Mouse (Mus musculus): ENCODE measurements around the gene Gm49361. TPM values are rescaled to one million over a fixed set of nuclear protein-coding genes. Genes with fewer than 3 reads are reported as not detected.
A peak's percentile ranks its signal among the peaks of the same experiment; 100 is the strongest.
"Not testable (repeated sequence)": the region's sequence is repeated elsewhere in the genome, so short reads cannot be mapped to it uniquely, and the experiment has no call there.

Gene Gm49361
- total RNA-seq, 2 experiments from 2014 or later, result 1.5 to 1.6 TPM

DNA sequence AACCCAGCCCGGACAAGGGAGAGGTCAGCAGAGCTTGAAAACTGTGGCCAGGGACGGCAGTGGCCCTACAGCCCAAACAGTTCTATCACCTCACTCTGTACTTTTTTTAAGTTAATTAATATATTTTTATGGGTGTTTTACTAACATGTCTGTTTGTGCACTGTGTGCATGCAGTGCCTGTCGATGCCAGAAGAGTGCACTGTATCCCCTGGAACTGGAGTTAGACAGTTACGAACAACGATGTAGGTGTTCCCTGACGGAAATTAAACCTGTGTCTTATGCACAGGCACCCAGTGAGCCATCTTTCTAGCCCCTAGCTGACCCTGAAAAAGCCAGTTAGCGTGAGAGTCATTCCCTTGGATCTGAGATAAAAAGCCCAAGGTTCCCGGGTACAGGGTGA, 50.4 kb downstream of the Gm49361 start:
- intact Hi-C loops (cut with DNase I), result loop anchor here (5.0 kb wide), 1 partner anchor 37 kb away; no protein-coding TSS in a partner anchor
- no peak for DNase-seq

DNA sequence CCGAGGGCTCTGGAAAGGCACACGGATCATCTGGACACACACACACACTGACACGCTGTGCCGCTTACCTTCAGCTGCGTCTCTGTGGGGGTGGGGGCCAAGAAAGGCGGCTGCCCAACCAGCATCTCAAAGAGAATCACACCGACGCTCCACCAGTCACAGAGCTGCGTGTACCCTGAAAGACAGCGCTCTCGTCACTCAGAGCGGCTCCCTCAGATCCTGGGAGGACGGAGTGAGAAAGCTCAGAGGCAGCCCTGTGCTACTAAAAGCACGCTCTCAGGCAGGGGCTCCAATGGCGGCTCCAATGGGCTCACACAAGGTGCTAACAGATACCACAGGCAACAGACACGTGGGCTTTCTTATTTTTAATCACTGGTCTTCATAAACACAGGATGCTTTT, 51.7 kb downstream of the Gm49361 start:
- intact Hi-C loops (cut with DNase I), result no loop called here
- DNase-seq, result no peak

DNA sequence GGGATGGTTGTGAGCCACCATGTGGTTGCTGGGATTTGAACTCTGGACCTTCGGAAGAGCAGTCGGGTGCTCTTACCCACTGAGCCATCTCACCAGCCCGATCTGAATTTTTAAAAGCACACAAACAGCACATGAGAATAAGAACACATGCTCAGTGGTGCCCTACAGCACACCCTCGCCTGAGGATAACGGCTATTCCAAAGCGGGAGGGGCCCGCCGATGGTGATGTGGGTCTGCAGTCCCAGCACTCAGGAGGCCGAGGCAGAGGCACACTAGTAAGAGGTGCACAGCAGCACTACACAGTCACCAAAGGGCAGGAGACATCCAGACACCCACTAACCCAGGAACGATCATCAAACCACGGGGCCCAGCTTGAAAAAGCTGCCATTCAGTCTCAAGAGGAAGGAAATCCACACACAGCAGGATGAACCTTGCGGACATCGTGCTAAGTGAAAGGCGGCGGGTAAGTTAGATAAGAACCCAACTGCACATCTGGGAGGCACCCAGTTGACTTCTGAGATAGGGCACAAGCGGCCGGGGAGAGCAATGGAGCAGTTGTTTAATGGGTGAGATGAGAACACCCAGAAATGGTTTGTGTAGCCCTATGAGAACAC, 53.3 kb downstream of the Gm49361 start:
- intact Hi-C loops (cut with DNase I), result no loop called here
- DNase-seq, result no peak

DNA sequence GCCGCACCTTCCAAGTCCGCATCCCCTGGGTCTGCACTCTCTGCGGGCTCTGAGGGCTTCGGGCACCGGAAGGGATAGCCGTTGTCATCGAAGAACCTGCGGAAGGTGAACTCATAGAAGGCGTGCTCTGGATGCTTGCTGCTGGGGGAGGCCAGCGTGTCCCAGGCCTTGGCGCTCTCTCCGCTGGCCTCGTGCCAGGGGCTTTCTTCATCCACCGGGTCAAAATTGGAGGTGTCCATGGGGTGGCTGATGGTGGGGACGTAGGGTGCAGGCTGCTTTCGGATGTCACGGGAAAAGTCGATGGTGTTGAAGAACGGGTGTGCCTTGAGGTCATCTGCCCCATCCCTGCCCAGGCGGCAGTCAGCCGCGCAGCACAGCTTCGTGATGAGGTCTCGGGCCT, 54.6 kb downstream of the Gm49361 start:
- DNase-seq, result no peak
- intact Hi-C loops (cut with DNase I), result no loop called here

DNA sequence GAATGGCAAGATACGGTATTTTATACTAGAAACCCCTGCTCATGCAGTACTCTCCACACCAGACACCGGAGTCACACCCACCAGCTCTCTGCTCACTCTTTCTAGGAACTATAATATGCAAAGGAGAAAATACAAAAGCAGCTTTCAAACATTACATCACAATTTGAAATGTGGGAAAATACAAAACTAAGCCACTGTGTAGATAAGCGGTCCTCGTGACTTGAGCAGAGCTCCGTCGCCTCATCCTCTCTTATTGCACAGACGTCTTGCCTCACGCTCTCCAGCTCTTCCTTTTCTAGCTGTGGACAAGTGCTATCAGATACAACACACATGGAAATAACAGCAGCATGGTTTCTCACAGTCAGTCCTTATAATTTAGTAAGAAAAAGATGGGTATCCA, 55.2 kb downstream of the Gm49361 start:
- intact Hi-C loops (cut with DNase I), result no loop called here
- no peak for DNase-seq

DNA sequence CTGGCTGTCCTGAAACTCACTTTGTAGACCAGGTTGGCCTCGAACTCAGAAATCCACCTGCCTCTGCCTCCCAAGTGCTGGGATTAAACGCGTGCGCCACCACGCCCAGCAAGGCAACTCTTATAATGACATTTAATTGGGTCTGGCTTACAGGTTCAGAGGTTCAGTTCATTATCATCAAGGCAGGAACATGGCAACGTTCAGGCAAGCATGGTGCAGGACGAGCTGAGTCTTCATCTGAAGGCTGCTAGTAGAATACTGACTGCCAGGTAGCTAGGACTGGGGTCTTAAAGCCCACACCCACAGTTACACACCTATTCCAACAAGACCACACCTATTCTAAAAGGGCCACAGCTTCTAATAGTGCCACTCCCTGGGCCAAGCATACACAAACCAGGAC, 57.8 kb downstream of the Gm49361 start:
- not testable (repeated sequence) for DNase-seq
- intact Hi-C loops (cut with DNase I), result loop anchor here (5.0 to 10.0 kb wide), 2 partner anchors 59 to 307 kb away; partner anchors contain the start of genes Gm49361 and Micu2

DNA sequence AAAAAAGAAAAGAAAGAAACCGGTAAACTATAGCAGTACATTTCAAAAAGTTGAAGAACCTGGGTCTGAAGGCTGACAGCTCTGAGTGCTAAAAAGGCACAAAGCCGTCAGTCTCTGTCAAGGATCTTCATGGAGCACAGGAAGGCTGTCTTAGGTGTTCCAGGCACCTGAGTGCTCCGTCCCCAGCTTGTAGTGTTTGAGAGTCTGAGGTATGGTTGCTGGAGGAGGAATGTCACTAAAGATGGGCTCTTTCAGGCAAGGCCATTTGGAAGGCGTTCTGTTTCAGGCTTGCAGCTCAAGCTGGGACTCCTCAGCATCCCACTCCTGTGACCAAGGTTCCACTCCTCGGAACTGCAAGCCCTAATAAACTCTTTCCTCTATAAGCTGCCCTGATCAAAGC, 58.5 kb downstream of the Gm49361 start:
- intact Hi-C loops (cut with DNase I), result loop anchor here (5.0 to 10.0 kb wide), 2 partner anchors 60 to 307 kb away; partner anchors contain the start of genes Gm49361 and Micu2
- no peak for DNase-seq

DNA sequence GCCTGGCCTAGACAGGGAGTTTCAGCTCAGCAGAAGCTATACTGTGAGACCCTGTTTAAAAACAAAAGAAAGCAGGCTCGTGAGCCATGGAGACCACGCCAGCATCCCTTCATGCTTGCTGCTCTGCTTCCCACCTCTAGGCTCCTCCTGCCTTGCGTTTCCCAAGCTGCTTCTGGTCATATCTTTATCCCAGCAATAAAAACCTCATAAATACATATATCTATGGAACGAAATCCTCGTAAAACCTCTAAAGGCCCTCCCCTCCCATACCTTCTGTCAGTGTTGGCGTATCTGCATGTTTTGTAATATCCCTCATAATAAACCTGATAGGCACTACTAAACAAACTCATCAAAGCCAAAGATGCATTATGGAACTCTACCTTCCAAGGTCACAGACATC, 59.3 kb downstream of the Gm49361 start:
- intact Hi-C loops (cut with DNase I), result loop anchor here (5.0 to 10.0 kb wide), 2 partner anchors 61 to 308 kb away; partner anchors contain the start of genes Gm49361 and Micu2
- DNase-seq, result no peak

DNA sequence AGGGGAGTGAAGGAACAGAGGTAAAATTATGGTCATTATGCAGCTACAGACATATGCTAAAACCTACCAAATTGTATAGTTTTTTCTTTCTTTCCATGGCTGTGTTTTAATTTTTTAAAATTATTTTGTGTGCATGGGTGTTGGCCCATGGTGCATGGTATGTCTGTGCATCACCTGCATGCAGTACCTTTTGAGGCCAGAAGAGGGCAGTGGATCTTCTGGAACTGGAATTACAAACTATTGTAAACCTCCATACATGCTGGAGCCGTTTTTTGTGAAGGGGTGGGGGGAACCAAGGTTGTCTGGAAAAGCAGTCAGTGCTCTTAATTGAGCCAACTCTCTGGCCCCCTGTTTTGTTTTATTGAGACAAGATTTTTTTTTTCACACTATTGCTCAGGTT, 61.3 kb downstream of the Gm49361 start:
- intact Hi-C loops (cut with DNase I), result loop anchor here (2.0 to 10.0 kb wide), 3 partner anchors 113 to 310 kb away; partner anchors contain the start of genes Micu2 and Sap18
- DNase-seq, result peak; percentile 76 to 84

DNA sequence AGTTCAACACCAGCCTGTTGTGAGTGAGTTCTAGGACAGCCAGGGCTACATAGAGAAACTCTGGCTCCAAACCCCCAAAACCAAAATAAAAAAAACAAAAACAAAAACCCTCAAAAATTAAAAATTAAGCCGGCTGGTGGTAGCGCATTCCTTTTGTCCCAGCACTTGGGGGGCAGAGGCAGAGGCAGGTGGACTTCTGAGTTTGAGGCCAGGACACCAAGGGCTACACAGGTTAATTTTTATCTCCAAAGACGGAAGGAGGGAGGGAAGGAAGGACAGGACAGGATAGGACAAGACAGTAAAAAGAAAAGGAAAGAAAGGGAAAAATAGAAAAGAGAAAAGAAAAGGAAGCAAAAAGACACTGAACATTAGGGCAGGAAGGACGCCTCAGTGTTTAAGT, 63.2 kb downstream of the Gm49361 start:
- DNase-seq, result no peak
- intact Hi-C loops (cut with DNase I), result loop anchor here (5.0 to 10.0 kb wide), 2 partner anchors 115 to 312 kb away; partner anchors contain the start of genes Micu2 and Sap18

DNA sequence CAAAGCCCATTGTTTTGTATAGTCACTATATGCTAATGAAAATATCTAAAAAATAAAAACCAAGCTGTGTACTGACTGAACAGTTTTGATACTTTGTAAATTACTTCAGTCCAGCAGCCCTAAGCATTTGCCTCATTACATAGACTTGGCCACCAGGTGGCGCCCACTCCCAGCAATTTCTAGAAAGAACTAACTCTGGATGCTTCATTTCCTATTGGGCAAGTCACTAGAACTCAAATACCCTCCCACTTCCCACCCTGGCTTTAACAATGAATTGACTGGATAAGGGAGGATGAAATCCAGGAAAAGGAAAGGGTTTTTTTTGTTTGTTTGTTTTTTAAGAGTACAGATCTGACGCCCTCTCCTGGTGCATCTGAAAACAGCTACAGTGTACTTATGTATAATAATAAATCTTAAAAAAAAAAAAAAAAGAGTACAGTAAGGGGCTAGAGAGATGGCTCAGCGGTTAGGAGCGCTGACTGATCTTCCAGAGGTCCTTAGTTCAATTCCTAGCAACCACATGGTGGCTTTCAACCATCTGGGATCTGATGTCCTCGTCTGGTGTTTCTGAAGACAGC, 65.9 kb downstream of the Gm49361 start:
- peak; percentile 87 to 93 for DNase-seq
- intact Hi-C loops (cut with DNase I), result loop anchor here (2.0 to 10.0 kb wide), 4 partner anchors 117 to 1435 kb away; partner anchors contain the start of genes Micu2 and Sap18

DNA sequence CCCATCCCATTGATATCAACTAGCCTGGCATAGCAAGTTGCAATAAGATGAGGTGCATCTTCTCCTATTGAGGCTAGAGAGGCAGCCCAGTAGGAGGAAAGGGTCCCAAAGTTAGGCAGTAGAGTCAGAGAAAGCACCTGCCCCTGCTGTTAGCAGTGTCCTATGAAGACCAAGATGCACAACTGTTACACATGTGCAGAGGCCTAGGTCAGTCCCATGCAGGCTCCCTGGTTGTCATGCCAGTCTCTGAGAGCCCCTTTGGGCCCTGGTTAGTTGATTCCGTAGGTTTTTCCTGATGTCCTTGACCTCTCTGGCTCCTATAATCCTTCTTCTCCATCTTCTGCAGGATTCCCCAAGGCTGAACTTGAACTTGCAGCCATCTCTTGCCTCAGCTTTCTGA, 66.4 kb downstream of the Gm49361 start:
- intact Hi-C loops (cut with DNase I), result loop anchor here (2.0 kb wide), 1 partner anchor 1435 kb away; no protein-coding TSS in a partner anchor
- DNase-seq, result no peak

DNA sequence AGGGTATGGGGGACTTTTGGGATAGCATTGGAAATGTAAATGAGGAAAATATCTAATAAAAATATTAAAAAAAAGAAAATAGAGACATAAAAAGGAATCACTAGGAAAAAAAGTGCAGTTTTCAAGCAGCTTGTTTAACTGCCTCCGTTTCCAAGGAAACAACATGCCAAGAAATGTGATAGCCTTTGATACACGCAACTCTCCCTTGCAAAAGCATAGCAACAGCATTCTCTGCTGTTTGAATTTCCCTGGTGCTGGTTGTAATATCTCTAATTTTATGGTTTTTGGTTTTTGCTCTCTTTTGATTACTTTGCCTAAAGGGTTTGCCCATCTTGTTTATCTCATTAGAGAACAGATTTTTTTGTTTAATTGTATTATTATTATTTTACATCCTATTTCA, 70.4 kb downstream of the Gm49361 start:
- no peak for DNase-seq
- intact Hi-C loops (cut with DNase I), result no loop called here

DNA sequence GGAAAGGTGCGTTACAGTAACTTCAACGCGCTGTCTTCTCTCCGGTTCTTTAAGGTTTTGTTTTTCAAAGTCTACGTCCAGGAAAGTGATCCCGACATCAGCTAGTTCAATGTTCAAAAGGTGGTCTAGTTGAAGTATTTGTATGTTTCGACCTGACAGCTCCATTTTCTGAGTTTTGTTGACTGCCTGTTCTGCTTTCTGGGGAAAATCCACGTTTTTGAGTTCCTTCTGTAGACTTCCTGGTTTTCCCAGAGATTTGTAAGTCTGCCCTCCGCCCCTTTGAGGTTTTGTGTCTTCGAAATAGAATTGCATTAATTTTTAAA, 80.3 kb downstream of the Gm49361 start:
- intact Hi-C loops (cut with DNase I), result no loop called here
- no peak for DNase-seq

DNA sequence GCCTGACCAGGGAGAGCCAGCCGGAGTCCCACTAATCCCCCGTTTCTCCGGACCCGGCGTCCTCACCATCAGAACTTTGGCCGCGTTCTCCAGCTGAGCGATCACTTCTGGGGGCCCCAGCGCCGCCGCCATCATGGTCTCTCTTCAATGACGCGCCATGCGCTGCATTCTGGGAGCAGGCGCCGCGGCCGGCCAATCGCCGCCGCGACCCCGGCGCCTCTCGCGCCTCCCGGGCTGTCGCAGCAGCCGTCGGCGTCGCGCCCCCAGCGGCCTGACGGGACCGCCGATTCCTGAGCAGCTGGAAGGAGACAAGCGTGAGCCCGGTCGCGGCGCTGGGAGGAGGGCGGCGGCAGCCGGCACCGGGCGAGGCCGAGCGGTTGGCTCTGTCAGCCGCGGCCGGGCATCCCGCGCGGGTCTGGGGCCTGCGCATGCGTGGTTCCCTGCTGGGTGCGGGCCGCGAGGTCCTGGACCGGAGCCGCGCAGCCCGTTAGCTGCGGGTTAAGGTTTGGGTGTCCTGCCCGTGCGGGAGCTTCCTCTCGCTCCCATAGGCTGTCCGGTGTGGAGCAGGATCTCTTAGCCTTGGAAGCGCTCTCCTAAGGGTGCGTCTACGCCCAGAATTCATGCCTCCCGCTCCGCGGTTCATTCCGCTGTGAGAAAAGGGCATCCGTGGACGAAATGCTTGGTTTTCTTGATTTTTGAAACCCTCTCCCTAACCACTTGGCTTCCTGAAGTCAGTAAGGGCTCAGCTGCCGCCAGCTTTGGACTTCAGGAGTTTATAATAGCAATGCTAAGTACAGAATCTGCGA, 80.9 kb downstream of the Gm49361 start, which contains the start of gene Xpo4:
TSS of gene Xpo4 (minus strand) at position 609 of the 806 bp plus-strand sequence.
- intact Hi-C loops (cut with DNase I), result no loop called here
- peak; percentile 87 to 90 for DNase-seq

DNA sequence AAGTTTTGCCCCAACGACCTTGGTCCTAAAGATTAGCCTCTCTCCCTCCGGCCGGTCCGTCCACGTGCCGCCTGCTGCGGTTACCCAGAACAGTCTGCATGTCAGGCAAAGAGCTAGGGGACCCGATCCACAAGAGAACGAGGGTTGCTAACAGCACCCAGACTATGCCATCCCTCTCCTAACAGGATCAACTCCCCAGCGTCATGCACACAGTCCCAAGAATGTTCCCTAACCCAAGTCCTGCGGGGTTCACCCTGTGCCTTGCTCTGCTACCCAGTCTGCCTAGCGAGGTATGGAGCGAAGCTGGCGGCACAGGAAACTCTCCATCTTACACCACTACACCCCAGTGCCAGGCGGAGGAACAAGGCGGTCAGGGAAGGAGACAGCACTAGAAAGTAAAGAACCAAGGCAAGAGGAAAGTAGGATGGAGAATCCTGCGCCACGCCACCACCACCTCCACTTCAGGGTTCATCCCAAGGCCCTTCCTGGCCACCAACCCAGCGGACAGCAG, 81.5 kb downstream of the Gm49361 start:
- no peak for DNase-seq
- intact Hi-C loops (cut with DNase I), result no loop called here

DNA sequence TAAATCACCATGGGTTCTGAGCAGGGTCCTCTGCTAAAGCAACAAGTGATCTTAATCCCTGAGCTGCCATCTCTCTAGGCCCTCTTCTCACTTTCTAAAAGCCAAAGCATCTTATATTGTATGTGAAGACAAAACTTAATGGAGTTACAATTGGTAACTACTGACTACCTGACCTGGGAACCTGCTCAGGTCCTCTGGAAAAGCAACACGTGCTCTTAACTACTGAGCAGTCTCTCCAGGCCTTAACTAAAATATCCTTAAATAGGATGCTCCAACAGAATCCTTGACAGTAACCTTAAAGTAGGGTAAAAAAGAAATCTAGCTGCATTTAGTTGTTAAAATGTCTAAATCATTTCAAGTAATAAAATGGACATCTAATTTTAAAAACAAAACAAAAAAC, 82.3 kb downstream of the Gm49361 start:
- no peak for DNase-seq
- intact Hi-C loops (cut with DNase I), result no loop called here

DNA sequence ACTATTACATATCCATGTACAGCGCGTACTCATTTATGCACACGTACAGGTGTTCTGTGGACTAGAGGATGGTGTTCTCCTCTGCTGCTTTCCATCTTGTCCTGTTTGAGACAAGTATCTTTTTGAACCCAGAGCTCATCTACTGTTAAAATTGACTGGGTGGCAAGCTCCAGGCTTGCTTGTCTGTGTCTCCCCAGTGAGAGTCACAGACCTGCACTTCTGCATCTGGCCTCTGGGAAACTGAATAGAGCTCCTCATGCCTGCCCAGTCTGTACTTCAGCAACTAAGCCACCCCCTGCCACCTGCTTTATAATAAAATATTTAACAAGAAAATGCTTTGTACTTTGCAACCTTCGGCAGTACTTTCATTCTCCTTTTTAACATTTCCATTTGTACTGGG, 87.6 kb downstream of the Gm49361 start:
- intact Hi-C loops (cut with DNase I), result no loop called here
- no peak for DNase-seq

DNA sequence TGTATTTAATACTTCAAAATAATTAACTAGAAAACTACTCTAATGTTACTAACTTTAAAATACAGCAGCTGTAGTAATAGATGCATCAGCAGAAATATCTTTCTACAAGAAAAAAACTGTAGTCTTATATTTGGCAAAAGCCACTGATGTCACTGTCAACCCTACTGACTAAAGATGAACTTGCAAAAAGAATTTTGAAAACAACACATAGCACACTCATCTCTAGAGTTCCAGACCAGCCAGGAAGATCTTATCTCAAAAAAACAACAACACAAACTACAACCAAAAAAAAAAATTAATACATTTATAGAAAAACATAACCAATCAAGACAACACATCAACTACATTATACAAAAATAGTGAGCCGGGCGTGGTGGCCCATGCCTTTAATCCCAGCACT, 88.4 kb downstream of the Gm49361 start:
- intact Hi-C loops (cut with DNase I), result no loop called here
- no peak for DNase-seq

DNA sequence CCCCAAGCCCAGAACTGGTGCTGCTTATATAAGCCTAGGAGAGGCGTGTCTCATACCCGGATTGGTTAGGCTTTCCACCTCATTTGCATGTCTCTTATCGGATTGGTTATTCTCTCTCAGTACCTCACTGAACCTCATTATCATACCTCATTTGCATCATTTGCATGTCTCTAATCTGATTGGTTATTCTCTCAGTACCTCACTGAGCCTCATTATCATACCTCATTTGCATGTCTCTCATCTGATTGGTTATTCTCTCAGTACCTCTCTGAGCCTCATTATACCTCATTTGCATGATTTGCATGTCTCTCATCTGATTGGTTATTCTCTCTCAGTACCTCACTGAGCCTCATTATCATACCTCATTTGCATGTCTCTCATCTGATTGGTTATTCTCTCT, 89.4 kb downstream of the Gm49361 start:
- intact Hi-C loops (cut with DNase I), result not testable (repeated sequence)

DNA sequence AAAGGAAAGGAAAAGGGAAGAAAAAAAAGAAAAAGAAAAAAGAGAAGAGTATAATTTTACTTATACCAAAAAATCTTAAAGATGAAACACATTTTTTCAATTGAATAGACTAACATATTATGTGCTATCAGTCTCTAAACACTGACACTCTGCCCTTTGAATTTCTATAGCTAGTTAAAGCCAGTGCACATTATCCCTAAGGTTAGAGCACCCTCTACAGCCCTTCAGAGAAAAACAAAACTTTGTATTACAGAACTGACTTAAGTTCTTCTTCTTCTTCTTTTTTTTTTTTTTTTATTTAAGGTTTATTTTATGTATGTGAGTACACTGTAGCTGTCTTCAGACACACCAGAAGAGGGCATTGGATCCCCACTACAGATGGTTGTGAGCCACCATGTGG, 96.4 kb downstream of the Gm49361 start:
- no peak for DNase-seq
- intact Hi-C loops (cut with DNase I), result loop anchor here (2.0 kb wide), 1 partner anchor 277 kb away; no protein-coding TSS in a partner anchor

More for the DNA sequence above, 89.4 kb downstream of the Gm49361 start:
- not testable (repeated sequence) for DNase-seq

Measured in heart, postnatal 10 days (tissue).